Mouse (Mus musculus) lung, embryonic 15.5 days (tissue): ENCODE measurements around the gene Haghl. TPM values are rescaled to one million over a fixed set of nuclear protein-coding genes. Genes with fewer than 3 reads are reported as not detected.

Experiments
- microRNA-seq: library from miRNA; unstranded; fragments of <30 nt; microRNA quantifications from one replicate; pipeline ENCODE4, GENCODE M21; 2016
- polyA plus RNA-seq: library from polyadenylated mRNA; unstranded; fragments of >200 nt; fragmentation: Nextera tagmentation; extraction: Ambion mirVana; gene quantifications from 2 replicates; pipeline ENCODE4 v1.2.1, GENCODE M21; 2015

Haghl gene
- polyA plus RNA-seq, 1 experiment from 2014 or later: 59.9 TPM

Small RNA genes lying within 50 kb of the gene (microRNA-seq; reads per million reads assigned to microRNA genes)
- gene Gm25083: not detected
- 1.1 reads per million for gene Mir3082
- not detected for gene Mir6966

Other genes starting within 250 kb of the Haghl start
- 0.35 and 0.76 TPM in 2 replicates for gene Sox8, start 215.0 kb downstream of the Haghl start, polyA plus RNA-seq
- 25.7 and 26.7 TPM in 2 replicates for gene Lmf1, start 206.6 kb downstream of the Haghl start, polyA plus RNA-seq
- 2.3 and 3.0 TPM in 2 replicates for gene Gng13, start 68.5 kb downstream of the Haghl start, polyA plus RNA-seq
- gene Chtf18, start 58.3 kb downstream of the Haghl start, polyA plus RNA-seq: 36.7 and 42.0 TPM in 2 replicates
- 24.5 and 24.7 TPM in 2 replicates for gene Rpusd1, start 58.0 kb downstream of the Haghl start, polyA plus RNA-seq
- 0.44 and 0.71 TPM in 2 replicates for gene Mslnl, start 49.6 kb downstream of the Haghl start, polyA plus RNA-seq
- gene Msln, start 31.3 kb downstream of the Haghl start, polyA plus RNA-seq: 15.8 and 24.2 TPM in 2 replicates
- 25.8 and 30.2 TPM in 2 replicates for gene Narfl, start 11.9 kb downstream of the Haghl start, polyA plus RNA-seq
- gene Ccdc78, start 907 bp upstream of the Haghl start, polyA plus RNA-seq: 0.70 and 0.76 TPM in 2 replicates
- 105 and 109 TPM in 2 replicates for gene Fam173a, start 7.2 kb upstream of the Haghl start, polyA plus RNA-seq
- 0.49 TPM in 1 of 2 replicates, not detected in the other for gene AC134908.4, start 10.0 kb upstream of the Haghl start, polyA plus RNA-seq
- 56.9 and 59.8 TPM in 2 replicates for gene Metrn, start 11.5 kb upstream of the Haghl start, polyA plus RNA-seq
- 0.88 and 1.6 TPM in 2 replicates for gene Fbxl16, start 23.4 kb upstream of the Haghl start, polyA plus RNA-seq
- gene Wdr24, start 38.0 kb upstream of the Haghl start, polyA plus RNA-seq: 25.2 and 26.5 TPM in 2 replicates
- 50.7 and 51.5 TPM in 2 replicates for gene Jmjd8, start 43.2 kb upstream of the Haghl start, polyA plus RNA-seq
- gene Stub1, start 47.7 kb upstream of the Haghl start, polyA plus RNA-seq: 349 and 363 TPM in 2 replicates
- gene Rhbdl1, start 51.6 kb upstream of the Haghl start, polyA plus RNA-seq: 0.82 and 1.2 TPM in 2 replicates
- 2.2 and 2.5 TPM in 2 replicates for gene Gm20683, start 56.1 kb upstream of the Haghl start, polyA plus RNA-seq
- gene Rhot2, start 59.2 kb upstream of the Haghl start, polyA plus RNA-seq: 20.1 and 20.6 TPM in 2 replicates
- gene Wdr90, start 75.8 kb upstream of the Haghl start, polyA plus RNA-seq: 32.2 and 32.8 TPM in 2 replicates
- 18.1 and 21.7 TPM in 2 replicates for gene Mcrip2, start 83.1 kb upstream of the Haghl start, polyA plus RNA-seq
- gene Mettl26, start 89.4 kb upstream of the Haghl start, polyA plus RNA-seq: 51.4 and 53.5 TPM in 2 replicates
- gene Wfikkn1, start 95.2 kb upstream of the Haghl start, polyA plus RNA-seq: 0.35 and 0.40 TPM in 2 replicates
- 25.6 and 27.4 TPM in 2 replicates for gene Rab40c, start 134.1 kb upstream of the Haghl start, polyA plus RNA-seq
- gene Pigq, start 159.3 kb upstream of the Haghl start, polyA plus RNA-seq: 62.7 and 65.0 TPM in 2 replicates
- gene Nhlrc4, start 159.3 kb upstream of the Haghl start, polyA plus RNA-seq: 0.51 TPM in 1 of 2 replicates, not detected in the other
- gene A930017K11Rik, start 166.9 kb upstream of the Haghl start, polyA plus RNA-seq: 0.09 TPM in 1 of 2 replicates, not detected in the other
- 20.8 and 21.9 TPM in 2 replicates for gene Capn15, start 200.1 kb upstream of the Haghl start, polyA plus RNA-seq